Mouse (Mus musculus) testis, adult 2 months (tissue): Measurements from ENCODE around the gene Map4k4. TPM values are rescaled to one million over a fixed set of nuclear protein-coding genes. Genes with fewer than 3 reads are reported as not detected.

Experiments
- H3K27ac ChIP-seq: fragments of 200-500 bp; 2 replicates; pipeline ENCODE4 v1.5.1; 2012; ENCODE audit warnings: low read depth, low read length; ENCODE audit not compliant: control insufficient read depth, insufficient read depth
- H3K27me3 ChIP-seq: fragments of 200-500 bp; 2 replicates; pipeline ENCODE4 v1.6.1; 2012; ENCODE audit warnings: mild to moderate bottlenecking, low read length, moderate library complexity; ENCODE audit not compliant: control insufficient read depth, insufficient read depth
- H3K36me3 ChIP-seq: fragments of 200-500 bp; 2 replicates; pipeline ENCODE4 v1.6.1; 2012; ENCODE audit warnings: mild to moderate bottlenecking, low read length; ENCODE audit not compliant: control insufficient read depth, insufficient read depth
- H3K4me1 ChIP-seq: fragments of 200-500 bp; 2 replicates; pipeline ENCODE4 v1.6.1; 2012; ENCODE audit warnings: low read length; ENCODE audit not compliant: control insufficient read depth, insufficient read depth
- H3K4me3 ChIP-seq: fragments of 200-500 bp; 2 replicates; pipeline ENCODE4 v1.5.1; 2012; ENCODE audit warnings: low read depth, mild to moderate bottlenecking, low read length, moderate library complexity, mixed read lengths; ENCODE audit not compliant: control insufficient read depth
- CTCF ChIP-seq: fragments of 200-500 bp; IDR thresholded peaks from 2 replicates; pipeline ENCODE4 v1.5.1; 2012; ENCODE audit warnings: low read depth, mild to moderate bottlenecking, inconsistent platforms, low read length, moderate library complexity; ENCODE audit not compliant: control insufficient read depth, insufficient read depth, insufficient replicate concordance
- POLR2A ChIP-seq: fragments of 200-500 bp; IDR thresholded peaks from 2 replicates; pipeline ENCODE4 v1.6.1; 2012; ENCODE audit warnings: low read depth, mild to moderate bottlenecking, inconsistent platforms, low read length, moderate library complexity; ENCODE audit not compliant: control insufficient read depth
- polyA plus RNA-seq: library from polyadenylated mRNA; depleted of rRNA; stranded (reverse); fragments of >200 nt; gene quantifications from 2 replicates; pipeline ENCODE4 v1.2.3, GENCODE M21; 2012

Map4k4 gene
- polyA plus RNA-seq, 1 experiment, result 25.6 TPM

DNA sequence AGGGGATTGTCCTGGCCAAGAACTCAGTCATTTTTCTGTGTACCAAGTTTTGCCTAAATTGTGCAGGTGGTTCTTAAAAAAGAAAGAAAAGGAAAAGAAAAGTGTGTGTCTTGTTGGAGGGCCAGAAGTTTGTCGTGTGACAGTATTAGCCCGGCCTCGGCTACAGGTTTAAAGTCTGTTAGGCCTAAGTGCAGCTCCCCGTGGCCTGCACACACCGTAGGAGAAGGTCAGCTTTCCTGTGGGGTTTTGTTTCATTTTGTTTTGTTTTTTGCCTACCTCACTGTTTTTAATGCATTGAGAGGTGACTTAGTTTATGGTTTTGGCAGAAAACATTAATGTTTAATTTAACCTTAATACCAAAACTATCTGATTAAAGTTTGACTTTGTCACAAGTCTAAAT, 124.7 kb downstream of the Map4k4 start:
- Histone ChIP-seq H3K4me1 (no peaks in the 10 kb centered on the region), H3K27me3 (no peaks in the 10 kb centered on the region), H3K36me3 (no peaks in the 10 kb centered on the region), H3K4me3 (no peak overlapping the region), H3K27ac (no peak overlapping the region)
- no peak for TF ChIP-seq CTCF
- TF ChIP-seq POLR2A, result no peak

DNA sequence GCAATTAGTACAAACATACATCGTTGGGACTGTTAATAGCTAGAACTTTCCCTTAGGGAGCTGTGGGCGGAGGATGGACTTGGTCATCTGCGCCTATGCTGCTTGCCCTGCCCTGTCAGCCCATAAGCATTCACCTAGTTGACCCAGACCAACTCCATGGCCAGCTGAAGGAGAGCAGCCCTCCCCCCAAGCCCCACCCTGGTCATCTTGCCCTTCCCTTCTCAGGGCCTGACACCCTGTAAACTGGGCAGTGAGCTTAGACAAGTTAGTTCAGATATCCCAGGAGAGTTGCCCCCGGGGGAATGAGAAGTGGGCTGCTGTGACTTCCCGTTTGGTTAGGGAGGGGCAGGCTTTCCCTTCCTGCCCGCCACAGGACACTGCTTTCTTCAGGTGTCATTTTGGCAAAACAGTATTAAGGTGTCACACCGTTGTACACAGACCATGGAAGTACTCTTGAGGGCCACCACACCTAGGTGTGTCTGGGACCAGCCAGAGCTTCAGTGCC, 126.5 kb downstream of the Map4k4 start:
- no peak overlapping the region for H3K27ac ChIP-seq
- H3K4me1 ChIP-seq, result no peaks in the 10 kb centered on the region
- H3K36me3 ChIP-seq, result no peaks in the 10 kb centered on the region
- H3K27me3 ChIP-seq, result no peaks in the 10 kb centered on the region
- no peak overlapping the region for H3K4me3 ChIP-seq
- TF ChIP-seq CTCF (no peak), POLR2A (no peak)

DNA sequence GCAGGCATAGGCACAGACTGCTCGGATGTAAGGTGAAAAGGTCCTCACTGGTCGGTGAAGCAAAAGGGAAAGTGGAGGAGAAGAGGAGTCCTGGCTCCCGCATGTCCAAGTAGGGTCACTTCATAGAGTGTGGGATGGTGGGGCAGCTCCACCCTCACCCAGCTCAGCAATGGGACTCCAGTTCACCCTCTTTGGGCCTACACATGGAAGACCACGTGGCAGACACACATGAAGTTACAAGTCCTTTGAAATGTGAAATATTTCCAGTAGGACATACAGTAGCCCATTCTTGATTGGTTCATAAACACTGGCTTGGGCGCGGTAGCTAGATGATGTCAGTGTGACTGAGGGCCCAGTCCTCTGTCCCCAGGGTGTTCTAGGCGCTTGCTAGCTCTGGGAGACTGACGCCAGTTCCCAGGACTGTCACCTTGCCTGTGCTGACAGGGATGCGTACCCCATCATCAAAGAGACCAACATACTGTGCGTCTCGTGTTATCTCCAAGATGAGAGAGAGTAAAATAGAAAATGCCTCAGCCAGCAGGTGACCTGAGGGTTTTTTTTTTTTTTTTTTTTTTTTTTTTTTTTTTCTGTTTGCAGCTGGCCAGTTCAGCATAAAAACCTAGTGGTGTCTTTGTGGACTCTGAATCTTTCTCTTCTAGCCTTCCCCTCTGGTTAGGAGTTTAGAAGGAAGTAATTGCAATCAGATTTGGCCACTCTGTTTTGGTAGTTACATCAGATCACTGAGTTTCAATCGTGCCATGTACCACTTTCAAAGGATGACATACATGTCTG, 127.7 kb downstream of the Map4k4 start:
- Histone ChIP-seq H3K4me1 (no peaks in the 10 kb centered on the region), H3K27me3 (no peaks in the 10 kb centered on the region), H3K4me3 (no peak overlapping the region), H3K36me3 (no peaks in the 10 kb centered on the region), H3K27ac (no peak overlapping the region)
- TF ChIP-seq CTCF (no peak), POLR2A (no peak)

DNA sequence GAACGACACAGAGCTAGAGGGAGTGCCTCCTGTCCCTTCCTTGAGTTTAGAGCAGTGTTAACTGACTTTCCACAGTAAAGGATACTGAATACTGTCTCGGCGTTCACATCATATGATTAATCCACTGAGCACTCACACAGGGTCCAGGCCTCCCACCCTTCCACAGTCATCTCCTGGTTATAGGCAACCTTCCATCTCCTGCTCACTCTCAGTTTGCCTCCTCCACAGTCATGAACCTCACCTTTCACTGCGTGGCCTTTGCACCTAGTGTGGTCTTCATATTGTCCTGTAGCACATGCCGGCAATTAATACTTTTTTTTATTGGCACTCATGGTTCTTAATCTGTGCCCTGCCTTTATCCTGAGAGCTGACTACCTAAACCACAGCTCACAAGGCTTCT, 128.9 kb downstream of the Map4k4 start:
- no peaks in the 10 kb centered on the region for H3K27me3 ChIP-seq
- H3K27ac ChIP-seq, result no peak overlapping the region
- TF ChIP-seq CTCF (no peak), POLR2A (no peak)
- H3K36me3 ChIP-seq, result no peaks in the 10 kb centered on the region
- H3K4me1 ChIP-seq, result no peaks in the 10 kb centered on the region
- no peak overlapping the region for H3K4me3 ChIP-seq

DNA sequence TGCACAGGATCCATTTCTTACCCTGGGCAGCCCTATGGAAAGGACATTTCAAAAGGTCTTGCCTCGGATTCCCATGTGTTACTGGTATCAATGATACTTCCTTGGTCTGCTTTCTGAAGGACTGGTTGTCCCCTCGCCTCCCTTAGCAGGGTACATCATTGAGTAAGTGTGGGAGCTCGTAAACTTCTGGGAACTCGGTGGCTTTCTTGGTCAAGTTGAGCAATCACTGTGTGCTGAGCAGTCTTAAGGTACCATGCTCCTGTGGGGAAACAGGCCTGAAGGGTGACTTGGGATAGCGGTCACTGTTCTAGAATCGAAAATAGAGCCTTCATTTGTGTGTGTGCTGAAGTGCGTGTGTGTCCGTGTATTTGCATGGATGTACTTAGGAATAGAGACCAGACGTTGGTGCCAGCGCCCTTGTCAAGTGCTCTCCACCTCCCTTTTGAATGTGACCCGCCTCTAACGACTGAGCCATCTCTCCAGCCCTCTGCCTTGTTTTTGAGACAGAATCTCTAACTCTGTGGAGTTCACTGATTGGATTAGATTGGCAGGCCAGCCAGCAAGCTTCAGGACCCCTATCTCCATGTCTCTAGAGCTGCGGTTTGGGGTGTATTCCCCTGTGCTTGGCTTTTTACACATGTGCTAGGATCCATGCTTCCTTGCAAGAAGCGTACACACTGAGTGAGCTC, 129.7 kb downstream of the Map4k4 start:
- Histone ChIP-seq H3K27me3 (no peaks in the 10 kb centered on the region), H3K4me3 (no peak overlapping the region), H3K36me3 (no peaks in the 10 kb centered on the region), H3K4me1 (no peaks in the 10 kb centered on the region), H3K27ac (no peak overlapping the region)
- TF ChIP-seq CTCF (no peak), POLR2A (no peak)

DNA sequence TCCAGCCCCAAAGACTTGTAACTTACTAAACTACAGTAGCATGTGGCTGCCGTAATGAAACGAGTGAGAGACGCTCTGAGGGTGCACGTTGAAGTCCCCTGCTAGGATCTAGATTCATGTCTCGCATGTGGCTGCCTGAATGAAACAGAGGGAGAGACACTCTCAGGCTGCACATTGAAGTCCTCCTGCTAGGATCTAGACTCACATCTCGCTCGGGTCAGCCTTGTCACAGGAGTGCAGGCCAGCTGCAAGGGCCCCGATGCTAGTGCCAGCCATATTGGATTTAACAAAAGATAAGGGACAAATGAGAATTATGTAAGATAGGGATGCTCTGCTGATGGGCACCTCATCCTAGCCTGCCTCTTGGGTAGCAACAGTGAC, 130.3 kb downstream of the Map4k4 start:
- Histone ChIP-seq H3K4me1 (no peaks in the 10 kb centered on the region), H3K4me3 (no peak overlapping the region)
- no peak for TF ChIP-seq CTCF
- no peak for TF ChIP-seq POLR2A

DNA sequence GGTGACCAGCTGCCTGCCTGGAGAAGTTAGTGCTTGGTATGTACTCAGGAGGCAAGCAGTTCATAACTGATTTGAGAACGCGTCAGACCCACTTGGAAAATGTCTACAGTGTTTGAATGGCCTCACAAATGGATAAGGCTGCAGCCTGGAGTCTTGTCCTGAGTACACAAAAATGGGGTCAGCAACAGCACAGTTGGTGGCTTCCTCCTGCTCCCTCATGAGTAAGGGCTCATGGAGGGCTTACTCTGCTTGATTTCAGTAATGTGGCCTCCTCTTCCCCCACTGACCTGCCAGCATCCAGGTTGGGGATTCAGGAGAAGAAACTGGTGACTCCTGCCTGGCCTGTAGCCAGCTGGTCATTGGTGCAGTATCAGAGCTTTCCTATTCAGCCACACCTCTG, 130.9 kb downstream of the Map4k4 start:
- H3K4me3 ChIP-seq, result no peak overlapping the region
- no peak for TF ChIP-seq POLR2A
- TF ChIP-seq CTCF, result no peak
- H3K36me3 ChIP-seq, result no peaks in the 10 kb centered on the region
- no peaks in the 10 kb centered on the region for H3K27me3 ChIP-seq
- H3K4me1 ChIP-seq, result no peaks in the 10 kb centered on the region
- H3K27ac ChIP-seq, result no peak overlapping the region

More for the DNA sequence above, 130.3 kb downstream of the Map4k4 start:
- Histone ChIP-seq H3K27ac (no peak overlapping the region), H3K27me3 (no peaks in the 10 kb centered on the region), H3K36me3 (no peaks in the 10 kb centered on the region)
